Comparison of ENCODE assay signal across 25 mouse cellular contexts in the genomic region with DNA sequence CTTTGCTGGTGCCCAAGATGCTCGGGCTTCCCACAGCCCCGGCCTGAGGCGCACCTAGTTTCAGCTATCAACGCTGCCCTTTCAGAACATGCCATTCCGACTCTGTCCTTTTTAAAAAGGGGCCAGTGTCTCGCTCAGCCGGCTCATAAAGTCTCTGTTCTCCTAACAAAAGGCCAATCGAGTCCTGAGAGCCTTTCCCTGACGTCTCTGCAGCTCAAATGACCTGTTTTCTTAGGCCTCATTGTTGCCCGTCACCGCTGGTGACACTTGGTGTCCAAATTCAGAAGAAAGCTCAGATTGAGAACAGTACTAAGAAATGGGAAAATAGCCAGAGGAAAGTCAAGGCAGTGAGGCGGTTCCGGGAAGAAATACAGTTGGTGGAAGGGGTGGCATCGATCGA. TPM values are rescaled to one million over a fixed set of nuclear protein-coding genes. Genes with fewer than 3 reads are reported as not detected.
"Had no signal": no experiment of that assay in that cellular context is flagged by ENCODE, and none has a peak within 500 bp of the region (broad histone marks: within the 10 kb centered on the region; RNA-seq: fewer than 3 reads in every experiment).

A gene (minus strand): TSS at position 101 of the 400 bp plus-strand sequence.

- H3K36me3 ChIP-seq: liver, embryonic 13.5 days; midbrain, embryonic 12.5 days; midbrain, embryonic 15.5 days; neural tube, embryonic 13.5 days had no signal

- H3K9me3 ChIP-seq: liver, embryonic 13.5 days; midbrain, embryonic 12.5 days; midbrain, embryonic 15.5 days; neural tube, embryonic 13.5 days had no signal

- ATAC-seq: midbrain, embryonic 15.5 days had no signal

- H3K4me3 ChIP-seq: liver, embryonic 13.5 days; midbrain, embryonic 12.5 days; midbrain, embryonic 15.5 days; myocyte had no signal

- DNase-seq: kidney, adult 18-20 months; kidney, adult 9 months; kidney, postnatal 10 days; kidney, postnatal 36 days; layer of hippocampus, postnatal 36 days; liver, embryonic 13.5 days; lung, adult 2 months; lung, postnatal 14 days; lung, postnatal 4 days; retina, postnatal 1 day; thymus, adult 18-20 months; thymus, postnatal 36 days had no signal

- H3K4me2 ChIP-seq: liver, embryonic 13.5 days; midbrain, embryonic 15.5 days had no signal

- H3K27ac ChIP-seq: liver, embryonic 13.5 days; midbrain, embryonic 12.5 days; midbrain, embryonic 15.5 days; neural tube, embryonic 13.5 days had no signal

- H3K9ac ChIP-seq: liver, embryonic 13.5 days; midbrain, embryonic 12.5 days; midbrain, embryonic 15.5 days; neural tube, embryonic 13.5 days had no signal

- H3K27me3 ChIP-seq: midbrain, embryonic 15.5 days; neural tube, embryonic 13.5 days had no signal

RNA-seq across cellular contexts. Expression of the gene that starts here (rescaled TPM):
- total RNA-seq: megakaryocyte progenitor cell, adult 5-6 weeks; megakaryocyte-erythroid progenitor cell, adult 5-6 weeks; monocyte, adult 5-6 weeks; neutrophil, adult 5-6 weeks had no signal
- polyA plus RNA-seq: limb, embryonic 11.5 days; limb, embryonic 14.5 days; lung, embryonic 16.5 days; midbrain, embryonic 12.5 days; midbrain, embryonic 15.5 days; spleen, adult 2 months; urinary bladder, adult 2 months had no signal
